Mouse (Mus musculus) liver, embryonic 14.5 days (tissue): Measurements from ENCODE around the gene Agap3. TPM values are rescaled to one million over a fixed set of nuclear protein-coding genes. Genes with fewer than 3 reads are reported as not detected.

ENCODE experiments used
- ATAC-seq: fragments of 200-750 bp; cut with Nextera tagmentation; 2 replicates; pipeline ENCODE4 v1.8.0; 2017; ENCODE audit warnings: moderate number of reproducible peaks, mild to moderate bottlenecking, moderate library complexity; ENCODE audit not compliant: insufficient read depth
- DNase-seq, 3 experiments: peaks; one replicate each; pipeline ENCODE4 v3.0.0-alpha.2; 2012 to 2013; ENCODE audit warnings: low read depth in 3 of 3, low spot score in 3 of 3
- H3K27ac ChIP-seq: fragments of 300-500 bp; sonication (generic); 2 replicates; pipeline ENCODE4 v1.5.1; 2014; ENCODE audit warnings: moderate library complexity, mild to moderate bottlenecking, control low read depth, inconsistent platforms
- H3K27me3 ChIP-seq: fragments of 300-500 bp; sonication (generic); 2 replicates; pipeline ENCODE4 v1.6.1; 2014; ENCODE audit warnings: mild to moderate bottlenecking, low read length, moderate library complexity; ENCODE audit not compliant: control insufficient read depth, insufficient read depth
- H3K36me3 ChIP-seq: fragments of 300-500 bp; sonication (generic); replicated peaks from 2 replicates; pipeline ENCODE4 v1.6.1; 2014; ENCODE audit warnings: low read depth; ENCODE audit not compliant: control insufficient read depth, insufficient read depth
- H3K4me1 ChIP-seq, 2 experiments: fragments of 200-500 bp in 1 of 2; fragments of 300-500 bp in 1 of 2; sonication (generic) in 1 of 2; replicated peaks; 2 replicates each; pipeline ENCODE4 v1.6.1; 2012 to 2014; ENCODE audit warnings: antibody characterized with exemption in 1 of 2, inconsistent platforms in 1 of 2, low read length in 1 of 2; ENCODE audit not compliant: control insufficient read depth in 2 of 2, insufficient read depth in 2 of 2
- H3K4me2 ChIP-seq: fragments of 300-500 bp; sonication (generic); 2 replicates; pipeline ENCODE4 v1.6.1; 2014; ENCODE audit warnings: low read depth, mild to moderate bottlenecking, control low read depth, moderate library complexity
- H3K4me3 ChIP-seq, 2 experiments: fragments of 200-500 bp in 1 of 2; fragments of 300-500 bp in 1 of 2; sonication (generic) in 1 of 2; 2 replicates each; pipeline ENCODE4 v1.5.1; 2012 to 2014; ENCODE audit warnings: low read depth in 2 of 2, low read length in 2 of 2, mild to moderate bottlenecking in 2 of 2, control low read depth in 1 of 2, inconsistent platforms in 1 of 2, moderate library complexity in 1 of 2; ENCODE audit not compliant: insufficient read depth in 1 of 2
- H3K9ac ChIP-seq: fragments of 300-500 bp; sonication (generic); replicated peaks from 2 replicates; pipeline ENCODE4 v1.6.1; 2014; ENCODE audit warnings: mild to moderate bottlenecking, control low read depth, moderate library complexity
- H3K9me3 ChIP-seq: fragments of 300-500 bp; sonication (generic); 2 replicates; pipeline ENCODE4 v1.6.1; 2016; ENCODE audit warnings: low read length, mixed read lengths; ENCODE audit not compliant: control insufficient read depth
- CTCF ChIP-seq: IDR thresholded peaks from 2 replicates; pipeline ENCODE4 v1.5.1; 2016; ENCODE audit warnings: antibody characterized with exemption, low read depth, control low read depth
- EP300 ChIP-seq: IDR thresholded peaks from 2 replicates; pipeline ENCODE4 v1.6.1; 2016; ENCODE audit warnings: antibody characterized with exemption, low read depth
- WGBS: fragments of 180-500 bp; shearing (Covaris S2); extraction: QIAGEN DNeasy Blood & Tissue Kit; methylation state at CpG from one replicate; pipeline ENCODE4 v1.1.7; 2014; ENCODE audit not compliant: insufficient replicate concordance; 5-methylcytosine and 5-hydroxymethylcytosine counted together
- polyA plus RNA-seq, 2 experiments: library from polyadenylated mRNA; depleted of rRNA in 1 of 2; stranded (reverse) in 1 of 2; unstranded in 1 of 2; fragments of >200 nt; fragmentation: Nextera tagmentation in 1 of 2; extraction: Ambion mirVana in 1 of 2; gene quantifications; 2 replicates each; pipeline versions ENCODE4 v1.2.1 to v1.2.3; 2012 to 2014

Agap3 gene
- polyA plus RNA-seq, 2 experiments = 6.6 to 16.9 TPM

DNA sequence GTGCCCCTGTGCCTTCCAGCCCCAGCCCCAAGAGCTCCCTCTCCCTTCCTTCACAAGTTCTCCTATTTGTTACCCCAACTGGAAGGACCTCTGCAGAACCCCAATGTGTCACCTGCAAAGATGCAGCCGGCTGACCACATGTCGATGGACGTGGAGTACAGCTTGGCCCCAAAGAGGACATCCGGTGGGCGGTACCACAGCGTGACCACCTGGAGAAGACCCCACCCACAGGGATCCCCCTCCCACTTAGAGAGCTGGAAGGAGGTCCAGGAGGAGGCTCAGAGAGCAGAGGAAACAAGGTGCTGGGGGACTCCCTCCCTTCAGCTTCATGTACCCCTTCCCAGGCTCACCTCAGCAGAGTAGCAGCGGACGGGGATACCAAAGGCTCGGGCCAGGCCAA, 31.6 kb upstream of the Agap3 start:
- H3K4me2 ChIP-seq = no peak overlapping the region
- ATAC-seq = no peak
- TF ChIP-seq EP300 (no peak), CTCF (no peak)

GRCm38 (mm10) chr5:24423129-24424003, 28.6 kb upstream of the Agap3 start, which contains the start of the genes Cdk5 and Slc4a2:
Cdk5 (minus strand) TSS chr5:24423530.
Slc4a2 (plus strand) TSS chr5:24423837.
- under 1% methylated on average over 46 of the region's 46 CpGs for WGBS
- Histone ChIP-seq H3K4me1 (peaks cover 21 to 28% of the 10 kb centered on the region in 2 experiments), H3K9me3 (no peaks in the 10 kb centered on the region), H3K27ac (peak within 1 kb of the TSS; percentile 83), H3K4me2 (peak within 1 kb of the TSS; percentile 98), H3K9ac (peak within 1 kb of the TSS; percentile 85), H3K36me3 (no peaks in the 10 kb centered on the region), H3K27me3 (no peaks in the 10 kb centered on the region), H3K4me3 (peak within 1 kb of the TSS; percentile 66 to 77)
- ATAC-seq (peak; percentile 91), DNase-seq (peak; percentile 97 to 98 (median 98))
- TF ChIP-seq EP300 (no peak; the same call in 1 of the 2 replicates), CTCF (no peak; the same call in 1 of the 2 replicates)

More for the DNA sequence above, 31.6 kb upstream of the Agap3 start:
- Histone ChIP-seq H3K9ac (no peak overlapping the region), H3K4me1 (peaks cover 9 to 12% of the 10 kb centered on the region in 2 experiments; a peak in 3 of 4 replicates), H3K27ac (no peak overlapping the region), H3K4me3 (no peak overlapping the region), H3K36me3 (no peaks in the 10 kb centered on the region), H3K9me3 (no peaks in the 10 kb centered on the region), H3K27me3 (no peaks in the 10 kb centered on the region)
- DNase-seq = no peak
- WGBS = 70% methylated on average over 9 of the region's 9 CpGs

GRCm38 (mm10) chr5:24424004-24424781, 27.8 kb upstream of the Agap3 start:
- peak overlapping the region; percentile 98 for H3K4me2 ChIP-seq
- peaks cover 21 to 28% of the 10 kb centered on the region in 2 experiments for H3K4me1 ChIP-seq
- H3K9ac ChIP-seq = peak overlapping the region; percentile 85
- peak overlapping the region; percentile 83 for H3K27ac ChIP-seq
- ATAC-seq = no peak
- H3K9me3 ChIP-seq = no peaks in the 10 kb centered on the region
- peak overlapping the region; percentile 66 to 77 for H3K4me3 ChIP-seq
- H3K36me3 ChIP-seq = no peaks in the 10 kb centered on the region
- H3K27me3 ChIP-seq = no peaks in the 10 kb centered on the region
- DNase-seq = peak in 1 of 3 experiments; percentile 33
- TF ChIP-seq EP300 (no peak), CTCF (no peak; the same call in 1 of the 2 replicates)
- 11% methylated on average over 21 of the region's 21 CpGs for WGBS

DNA sequence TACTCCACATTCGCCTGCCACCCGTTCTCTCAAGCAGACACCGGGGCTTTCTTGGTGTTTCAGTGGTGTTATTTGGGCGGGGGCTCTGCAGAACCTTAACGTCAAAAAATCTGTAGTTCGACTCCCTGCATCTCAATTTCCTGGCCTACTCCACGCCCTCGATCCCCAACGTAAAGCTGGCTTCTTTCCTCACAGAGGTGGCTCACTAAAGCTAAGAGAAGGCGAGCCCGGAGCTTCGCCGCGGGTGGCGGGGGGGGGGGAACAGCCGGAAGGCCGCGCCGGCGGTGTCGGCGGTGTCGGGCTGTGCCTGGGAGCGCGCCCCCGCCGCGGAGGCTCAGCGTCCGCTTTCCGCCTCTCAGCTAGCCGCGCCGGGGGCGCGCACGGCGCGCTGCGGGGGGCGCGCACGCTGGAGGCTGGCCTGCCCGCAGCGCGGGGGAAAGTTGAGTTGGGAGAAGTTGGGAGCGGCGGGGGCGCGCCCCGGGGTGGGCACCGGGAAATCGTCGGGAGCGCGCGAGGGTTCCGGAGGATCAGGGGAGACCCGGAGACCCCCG, 27.0 kb upstream of the Agap3 start:
- Histone ChIP-seq H3K4me3 (peak overlapping the region; percentile 66 to 77), H3K27me3 (no peaks in the 10 kb centered on the region), H3K27ac (peak overlapping the region; percentile 83), H3K4me1 (peaks cover 21 to 28% of the 10 kb centered on the region in 2 experiments), H3K9ac (peak overlapping the region; percentile 85), H3K4me2 (peak overlapping the region; percentile 98), H3K36me3 (no peaks in the 10 kb centered on the region), H3K9me3 (no peaks in the 10 kb centered on the region)
- DNase-seq (peak; percentile 71 to 80 (median 79)), ATAC-seq (peak; percentile 64)
- WGBS = 1% methylated on average over 58 of the region's 60 CpGs
- no peak for TF ChIP-seq EP300
- no peak for TF ChIP-seq CTCF
